Mouse (Mus musculus) c-Kit-negative CD71-positive TER-119-positive erythroid progenitor cells, embryonic 14.5 days (primary cell): ENCODE results near the gene Ankrd44.

Experiments
- DNase-seq: peaks from one replicate; pipeline ENCODE4 v3.0.0-alpha.2; 2013; ENCODE audit warnings: low read depth, low spot score

The Ankrd44 gene

GRCm38 (mm10) chr1:54888449-54888848 lies 37.7 kb downstream of the Ankrd44 start:
- DNase-seq: no peak

- DNase-seq: no peak
These were observed 38.3 kb downstream of the Ankrd44 start for GRCm38 (mm10) chr1:54887873-54888272.

- DNase-seq: no peak
These were observed 43.2 kb downstream of the Ankrd44 start for GRCm38 (mm10) chr1:54882856-54883467.

- DNase-seq: no peak
These were observed 44.7 kb downstream of the Ankrd44 start for GRCm38 (mm10) chr1:54881523-54881922.

GRCm38 (mm10) chr1:54877423-54878073 lies 48.6 kb downstream of the Ankrd44 start:
- no peak for DNase-seq

GRCm38 (mm10) chr1:54877014-54877413 lies 49.2 kb downstream of the Ankrd44 start:
- no peak for DNase-seq

GRCm38 (mm10) chr1:54874094-54874493 lies 52.1 kb downstream of the Ankrd44 start:
- no peak for DNase-seq

- no peak for DNase-seq
These were observed 53.1 kb downstream of the Ankrd44 start for GRCm38 (mm10) chr1:54872857-54873616.

- no peak for DNase-seq
These were observed 54.9 kb downstream of the Ankrd44 start for GRCm38 (mm10) chr1:54871321-54871720.

- DNase-seq: no peak
These were observed 55.6 kb downstream of the Ankrd44 start for GRCm38 (mm10) chr1:54870634-54871033.

GRCm38 (mm10) chr1:54867226-54867625 lies 59.0 kb downstream of the Ankrd44 start:
- no peak for DNase-seq

GRCm38 (mm10) chr1:54866131-54866530 lies 60.1 kb downstream of the Ankrd44 start:
- no peak for DNase-seq

- no peak for DNase-seq
These were observed 61.1 kb downstream of the Ankrd44 start for GRCm38 (mm10) chr1:54864928-54865652.

GRCm38 (mm10) chr1:54860361-54860760 lies 65.8 kb downstream of the Ankrd44 start:
- no peak for DNase-seq

- no peak for DNase-seq
These were observed 66.3 kb downstream of the Ankrd44 start for GRCm38 (mm10) chr1:54859876-54860275.

- DNase-seq: no peak
These were observed 67.3 kb downstream of the Ankrd44 start for GRCm38 (mm10) chr1:54858898-54859297.

- DNase-seq: no peak
These were observed 69.7 kb downstream of the Ankrd44 start for GRCm38 (mm10) chr1:54856502-54856901.

GRCm38 (mm10) chr1:54855970-54856369 lies 70.2 kb downstream of the Ankrd44 start:
- no peak for DNase-seq

GRCm38 (mm10) chr1:54854388-54854787 lies 71.8 kb downstream of the Ankrd44 start:
- DNase-seq: no peak

- no peak for DNase-seq
These were observed 72.7 kb downstream of the Ankrd44 start for GRCm38 (mm10) chr1:54853311-54854000.

- no peak for DNase-seq
These were observed 74.6 kb downstream of the Ankrd44 start for GRCm38 (mm10) chr1:54851610-54852009.
